Mouse (Mus musculus) brain, embryonic 14.5 days (tissue): ENCODE results near the gene Ddx10. TPM values are rescaled to one million over a fixed set of nuclear protein-coding genes. Genes with fewer than 3 reads are reported as not detected.

ENCODE experiments used
- DNase-seq: peaks from one replicate; pipeline ENCODE4 v3.0.0-alpha.2; 2011; ENCODE audit warnings: low read depth
- CTCF ChIP-seq: fragments of 200-500 bp; IDR thresholded peaks from 2 replicates; pipeline ENCODE4 v1.5.1; 2012; ENCODE audit warnings: inconsistent platforms, mild to moderate bottlenecking, moderate library complexity, borderline replicate concordance; ENCODE audit not compliant: insufficient read depth, insufficient read length; ENCODE audit errors: extremely low read depth
- POLR2A ChIP-seq: fragments of 200-500 bp; IDR thresholded peaks from 2 replicates; pipeline ENCODE4 v1.6.1; 2012; ENCODE audit warnings: mild to moderate bottlenecking, inconsistent platforms, borderline replicate concordance; ENCODE audit not compliant: poor library complexity, insufficient read depth, insufficient read length, severe bottlenecking; ENCODE audit errors: extremely low read depth
- polyA plus RNA-seq: library from polyadenylated mRNA; depleted of rRNA; stranded (reverse); fragments of >200 nt; gene quantifications from 2 replicates; pipeline ENCODE4 v1.2.3, GENCODE M21; 2012

Ddx10 gene
- polyA plus RNA-seq, 1 experiment: 12.8 TPM

- no peak for DNase-seq
- no peak for TF ChIP-seq CTCF
- no peak for TF ChIP-seq POLR2A
Measured at GRCm38 (mm10) chr9:53140610-53141165, 107.2 kb downstream of the Ddx10 start.

DNA sequence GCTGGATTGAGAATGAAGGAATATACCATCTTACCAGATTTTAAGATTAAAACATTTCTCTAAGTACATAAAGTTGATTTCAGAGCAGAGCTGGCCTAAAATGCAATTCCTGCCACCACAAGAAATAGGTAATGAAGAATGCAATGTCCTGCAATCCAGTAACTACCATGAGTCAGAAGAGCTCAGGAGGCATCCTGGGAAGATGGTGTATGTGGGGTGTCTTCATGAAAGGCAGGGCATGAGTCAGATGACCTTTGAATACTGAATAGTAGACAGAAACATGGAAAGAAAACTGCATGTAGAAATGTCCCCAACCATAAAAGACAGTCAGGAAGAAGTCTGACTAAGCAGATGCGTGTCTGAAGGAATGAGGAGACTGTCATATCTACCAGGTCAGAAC is 115.0 kb downstream of the Ddx10 start:
- TF ChIP-seq POLR2A (no peak), CTCF (no peak)
- no peak for DNase-seq

DNA sequence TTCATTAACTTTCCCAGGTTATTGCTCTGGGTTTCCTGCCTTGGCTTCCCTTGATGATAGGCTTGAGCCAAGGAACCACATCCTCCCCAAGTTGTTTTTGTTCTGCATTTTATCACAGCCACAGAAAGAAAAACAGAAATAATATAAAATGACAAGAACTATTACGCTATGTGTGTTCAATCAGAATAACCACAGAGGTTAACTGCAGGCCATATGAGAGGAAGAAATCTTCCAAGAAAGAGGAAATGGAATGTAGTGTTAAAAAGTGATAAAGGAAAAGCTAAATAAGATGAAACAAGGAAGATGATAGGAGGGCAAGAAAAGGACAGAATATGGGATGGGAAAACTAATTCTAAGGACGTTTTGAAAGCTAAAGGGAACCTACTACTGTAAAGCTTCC is 117.4 kb downstream of the Ddx10 start:
- no peak for DNase-seq
- TF ChIP-seq POLR2A (no peak), CTCF (no peak)

- TF ChIP-seq POLR2A (no peak), CTCF (no peak)
- DNase-seq: peak; percentile 52
Measured at GRCm38 (mm10) chr9:53101103-53101502, 146.8 kb downstream of the Ddx10 start.

DNA sequence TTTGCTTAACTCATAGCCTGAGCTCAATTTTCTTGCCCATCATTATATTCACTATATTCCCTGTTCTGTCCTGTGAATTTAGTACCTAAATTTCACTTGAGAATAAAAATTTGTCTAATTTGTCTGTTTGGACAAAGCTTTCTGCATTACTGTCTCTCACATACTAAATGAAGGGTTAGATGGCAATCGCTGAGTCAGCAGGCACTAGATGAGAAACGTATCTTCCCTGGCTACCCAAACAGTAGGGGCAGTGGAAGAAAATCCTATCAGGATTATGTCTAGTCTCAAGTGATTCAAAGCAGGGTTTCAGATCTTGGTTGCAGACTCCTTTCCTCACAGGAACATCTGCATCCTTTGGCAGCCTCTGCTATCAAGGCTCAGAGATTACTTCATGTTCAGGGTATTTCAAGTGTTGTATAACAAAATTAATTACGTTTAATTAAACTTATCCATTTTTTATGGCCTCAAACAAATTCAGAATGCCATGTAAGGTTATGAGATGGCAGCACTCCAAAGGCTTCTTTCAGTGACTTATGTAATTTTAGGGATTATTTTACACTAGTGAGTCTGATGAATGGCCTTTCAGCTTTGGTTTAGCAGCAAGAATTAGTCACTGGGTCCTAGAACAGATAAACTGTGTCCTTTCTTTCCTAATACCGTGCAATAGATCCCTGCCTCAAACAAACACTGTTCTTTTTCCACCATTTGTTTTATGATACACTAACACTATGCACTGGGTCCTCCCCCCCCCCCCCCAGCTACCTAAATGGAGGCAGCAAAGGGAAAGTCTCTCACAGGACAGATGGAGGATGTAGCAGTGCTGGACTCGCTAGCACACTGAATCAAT is 152.3 kb downstream of the Ddx10 start:
- peak; percentile 40 for DNase-seq
- no peak for TF ChIP-seq CTCF
- no peak for TF ChIP-seq POLR2A

GRCm38 (mm10) chr9:53094536-53094935 is 153.3 kb downstream of the Ddx10 start:
- no peak for DNase-seq
- TF ChIP-seq CTCF (no peak), POLR2A (no peak)

DNA sequence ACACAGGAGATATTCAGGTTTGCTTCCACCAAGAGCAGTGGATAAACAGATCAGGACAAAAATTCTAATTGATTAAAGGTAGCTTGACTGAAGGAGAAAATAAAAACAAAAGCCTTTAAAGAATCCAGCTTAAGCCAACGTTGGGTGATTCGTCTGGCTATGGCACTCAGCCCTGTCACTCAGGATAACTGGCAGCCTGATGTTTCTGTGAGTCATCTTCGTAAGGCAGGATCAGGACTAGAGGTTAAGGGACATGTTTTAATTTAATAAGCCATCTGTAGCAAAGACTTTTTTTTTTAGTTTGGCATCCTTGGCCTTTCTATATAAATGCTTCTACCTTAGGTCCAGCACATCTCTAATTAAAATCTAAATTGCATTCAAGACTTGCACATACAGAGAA is 170.2 kb downstream of the Ddx10 start:
- DNase-seq: no peak
- no peak for TF ChIP-seq CTCF
- no peak for TF ChIP-seq POLR2A

DNA sequence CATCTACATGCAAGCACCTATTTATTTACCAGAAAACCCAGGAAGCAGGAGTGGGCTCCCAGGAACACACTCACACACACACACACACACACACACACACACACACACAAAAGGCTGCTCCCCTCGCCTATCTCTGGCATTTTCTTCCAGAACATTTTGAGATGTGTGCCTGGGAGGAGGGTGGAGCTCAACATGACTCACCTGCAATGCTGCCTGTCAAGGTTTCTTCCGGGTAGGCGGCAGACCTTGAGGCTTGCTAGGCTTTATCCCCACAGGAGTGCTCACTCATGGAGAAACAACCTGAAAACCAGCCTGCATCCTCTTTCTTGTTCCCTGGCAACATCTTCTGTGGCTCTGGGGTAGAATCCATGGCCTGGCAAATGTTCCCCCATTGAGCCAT is 171.9 kb downstream of the Ddx10 start:
- no peak for TF ChIP-seq CTCF
- no peak for TF ChIP-seq POLR2A

DNA sequence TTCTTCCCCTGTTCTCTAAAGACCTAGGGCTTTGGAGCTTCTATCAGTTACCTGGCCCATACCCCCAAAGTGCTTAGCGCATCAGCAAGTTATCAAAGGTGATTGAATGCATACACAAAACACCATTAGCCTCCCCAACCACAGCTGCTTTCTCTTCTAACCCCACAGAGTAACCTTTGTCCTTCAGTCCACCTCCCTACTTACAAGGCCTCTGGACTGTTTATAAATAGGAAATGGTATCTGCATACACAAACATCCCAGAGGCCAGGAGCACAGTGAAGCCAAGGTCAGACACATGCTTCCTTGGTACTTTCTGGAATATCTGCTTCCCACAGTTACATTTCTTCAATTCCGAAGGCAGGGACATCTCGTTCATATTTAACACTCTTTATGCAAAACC is 173.4 kb downstream of the Ddx10 start:
- TF ChIP-seq POLR2A: no peak
- TF ChIP-seq CTCF: no peak
- DNase-seq: no peak

More for the DNA sequence above, 171.9 kb downstream of the Ddx10 start:
- DNase-seq: no peak

GRCm38 (mm10) chr9:53073576-53074112 is 174.2 kb downstream of the Ddx10 start:
- no peak for DNase-seq
- TF ChIP-seq CTCF: no peak
- no peak for TF ChIP-seq POLR2A

DNA sequence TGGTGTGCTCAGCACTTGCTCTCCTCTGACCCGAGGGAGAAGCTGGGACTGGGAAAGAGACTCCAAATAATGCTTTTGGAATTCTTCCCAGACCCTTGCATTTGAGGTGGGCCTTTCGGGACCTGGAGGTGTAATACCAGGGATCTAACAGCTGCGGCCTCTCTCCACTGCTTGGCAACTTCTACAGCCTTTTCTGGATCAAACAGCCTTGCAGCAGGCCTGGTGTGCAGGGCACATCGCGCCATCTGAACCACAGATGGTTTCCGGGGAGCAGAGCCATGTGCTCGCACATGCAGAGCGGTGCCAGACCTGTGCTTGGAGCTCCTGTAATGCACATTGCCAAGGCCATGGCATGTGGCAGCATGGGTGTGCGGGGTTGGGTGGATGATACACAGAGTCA is 175.8 kb downstream of the Ddx10 start:
- DNase-seq: peak; percentile 75
- no peak for TF ChIP-seq CTCF
- no peak for TF ChIP-seq POLR2A

DNA sequence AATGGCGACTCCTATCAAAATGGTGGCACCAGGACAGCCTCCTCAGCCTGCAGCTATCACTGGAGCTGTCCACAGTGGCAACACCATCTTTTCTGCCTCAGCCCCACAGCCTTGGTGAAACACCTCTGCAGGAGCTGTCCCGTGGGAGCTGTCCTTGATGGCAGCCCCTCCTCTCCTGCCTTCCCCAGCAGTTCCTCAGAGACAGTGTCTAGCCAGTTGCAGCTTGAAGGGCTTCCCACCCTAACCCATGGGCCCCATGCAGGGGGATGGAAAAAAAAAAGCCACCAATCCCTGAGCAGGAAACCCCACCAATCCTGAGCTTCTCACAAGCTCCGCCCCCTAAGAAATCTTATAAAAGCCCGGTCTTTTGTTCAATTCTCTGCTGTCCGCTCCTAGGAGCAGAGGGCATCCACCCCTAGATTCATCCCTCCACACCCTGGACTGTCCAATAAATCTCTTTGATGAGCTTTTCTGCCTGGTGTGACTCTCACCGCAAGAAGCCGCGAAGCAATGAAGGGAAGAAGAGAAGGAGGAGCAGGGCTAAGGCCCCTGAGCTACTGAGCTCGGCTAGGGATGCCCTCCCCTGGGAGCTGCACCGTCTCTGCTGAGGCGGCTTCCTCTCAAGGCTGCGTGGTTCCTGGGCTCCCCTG is 176.9 kb downstream of the Ddx10 start:
- no peak for DNase-seq
- no peak for TF ChIP-seq CTCF
- no peak for TF ChIP-seq POLR2A

DNA sequence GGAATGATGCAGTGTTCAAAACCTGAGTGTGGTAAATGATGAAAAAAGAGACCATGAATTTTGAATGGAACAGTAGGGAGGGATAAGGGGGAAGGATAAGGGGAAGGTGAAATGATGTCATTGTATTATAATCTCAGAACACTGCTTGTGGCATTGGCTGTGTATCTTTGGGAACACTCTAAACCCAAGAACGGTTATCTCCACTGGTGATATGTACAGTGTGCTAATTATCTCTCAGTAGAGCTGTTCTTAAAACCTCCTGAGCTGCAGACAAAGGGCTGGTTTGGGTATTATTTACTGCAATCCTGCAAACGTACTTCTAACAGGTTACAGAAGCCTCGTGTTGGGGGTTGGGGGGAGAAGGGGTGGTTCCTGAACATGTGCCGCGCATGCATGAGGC is 179.7 kb downstream of the Ddx10 start:
- TF ChIP-seq CTCF (no peak), POLR2A (no peak)
- no peak for DNase-seq
